Mouse (Mus musculus) embryonic facial prominence, embryonic 10.5 days (tissue): ENCODE data around the gene Syt13. TPM values are rescaled to one million over a fixed set of nuclear protein-coding genes. Genes with fewer than 3 reads are reported as not detected.

Source experiments
- DNase-seq: peaks from one replicate; pipeline ENCODE4 v3.0.0-alpha.2; 2017; ENCODE audit warnings: low spot score
- H3K27ac ChIP-seq: fragments of 300-500 bp; sonication (generic); replicated peaks from 2 replicates; pipeline ENCODE4 v1.5.1; 2016; ENCODE audit warnings: mild to moderate bottlenecking
- H3K27me3 ChIP-seq: fragments of 300-500 bp; sonication (generic); replicated peaks from 2 replicates; pipeline ENCODE4 v1.6.1; 2016; ENCODE audit warnings: low read depth, mild to moderate bottlenecking; ENCODE audit not compliant: poor library complexity, severe bottlenecking
- H3K36me3 ChIP-seq: fragments of 300-500 bp; sonication (generic); replicated peaks from 2 replicates; pipeline ENCODE4 v1.6.1; 2016; ENCODE audit warnings: mild to moderate bottlenecking, moderate library complexity
- H3K4me1 ChIP-seq: fragments of 300-500 bp; sonication (generic); 2 replicates; pipeline ENCODE4 v1.6.1; 2016
- H3K4me3 ChIP-seq: fragments of 300-500 bp; sonication (generic); 2 replicates; pipeline ENCODE4 v1.5.1; 2016; ENCODE audit warnings: mild to moderate bottlenecking, moderate library complexity
- H3K9me3 ChIP-seq: fragments of 300-500 bp; sonication (generic); 2 replicates; pipeline ENCODE4 v1.6.1; 2016; ENCODE audit warnings: mild to moderate bottlenecking
- WGBS: fragments of 180-500 bp; shearing (Covaris S2); methylation state at CpG from one replicate; pipeline ENCODE4 v1.1.7; 2016; 5-methylcytosine and 5-hydroxymethylcytosine counted together
- polyA plus RNA-seq: library from polyadenylated mRNA; unstranded; fragments of >200 nt; fragmentation: Nextera tagmentation; extraction: Ambion mirVana; gene quantifications from 2 replicates; pipeline ENCODE4 v1.2.1, GENCODE M21; 2016

Gene Syt13
- polyA plus RNA-seq, 1 experiment from 2014 or later: 10.2 TPM

DNA sequence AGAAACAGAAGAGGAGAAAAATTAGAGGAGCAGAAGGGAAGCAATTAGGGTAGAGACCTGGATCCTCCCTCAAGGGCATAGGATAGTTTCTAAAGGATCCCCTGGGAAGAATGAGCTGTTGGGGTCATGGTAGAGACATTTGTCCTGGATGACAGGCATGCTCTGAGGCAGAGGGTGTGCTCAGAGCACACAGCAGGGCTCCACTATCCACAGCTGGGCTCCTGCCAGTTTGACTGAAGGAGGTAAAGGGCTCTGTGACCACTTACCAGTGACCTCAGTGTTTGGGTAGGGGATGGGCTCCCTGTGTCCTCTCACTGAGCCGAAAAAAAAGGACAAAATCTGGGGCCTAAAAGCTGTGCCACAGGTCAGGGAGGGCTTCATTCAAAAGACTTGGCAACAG, 34.6 kb downstream of the Syt13 start:
- Histone ChIP-seq H3K36me3 (no peaks in the 10 kb centered on the region), H3K27me3 (peaks cover 16% of the 10 kb centered on the region; the same call in 1 of the 2 replicates), H3K4me3 (no peak overlapping the region), H3K4me1 (peaks cover 35% of the 10 kb centered on the region), H3K27ac (no peak overlapping the region), H3K9me3 (no peaks in the 10 kb centered on the region)
- no peak for DNase-seq
- 28% methylated on average over 1 of the region's 1 CpGs for WGBS

DNA sequence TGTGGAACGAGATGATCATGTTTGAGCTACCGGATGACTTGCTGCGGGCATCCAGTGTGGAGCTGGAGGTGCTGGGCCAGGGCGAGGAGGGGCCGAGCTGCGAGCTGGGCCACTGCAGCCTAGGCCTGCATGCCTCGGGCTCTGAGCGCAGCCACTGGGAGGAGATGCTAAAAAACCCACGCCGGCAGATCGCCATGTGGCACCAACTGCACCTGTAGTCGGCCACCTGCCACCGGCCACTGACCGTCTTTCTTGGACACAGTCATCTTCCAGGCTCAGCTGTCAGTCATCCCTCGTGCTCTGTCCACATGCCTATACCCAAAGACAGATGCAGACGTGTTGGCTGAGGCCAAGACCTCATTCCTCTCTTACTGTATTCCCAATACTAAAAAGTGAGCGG, 38.6 kb downstream of the Syt13 start:
- 91% methylated on average over 17 of the region's 17 CpGs for WGBS
- Histone ChIP-seq H3K9me3 (no peaks in the 10 kb centered on the region), H3K27ac (peak overlapping the region; percentile 30; the same call in 1 of the 2 replicates), H3K4me1 (peaks cover 24% of the 10 kb centered on the region), H3K36me3 (no peaks in the 10 kb centered on the region), H3K27me3 (no peaks in the 10 kb centered on the region), H3K4me3 (no peak overlapping the region)
- DNase-seq: no peak

GRCm38 (mm10) chr2:92954404-92955114, 39.7 kb downstream of the Syt13 start:
- peaks cover 12% of the 10 kb centered on the region for H3K4me1 ChIP-seq
- 39% methylated on average over 11 of the region's 11 CpGs for WGBS
- no peak overlapping the region for H3K27ac ChIP-seq
- no peak overlapping the region for H3K4me3 ChIP-seq
- no peaks in the 10 kb centered on the region for H3K27me3 ChIP-seq
- H3K9me3 ChIP-seq: no peaks in the 10 kb centered on the region
- peak; percentile 74 for DNase-seq
- no peaks in the 10 kb centered on the region for H3K36me3 ChIP-seq

GRCm38 (mm10) chr2:92956943-92957342, 42.0 kb downstream of the Syt13 start:
- H3K4me3 ChIP-seq: no peak overlapping the region
- no peaks in the 10 kb centered on the region for H3K36me3 ChIP-seq
- 84% methylated on average over 2 of the region's 2 CpGs for WGBS
- no peak overlapping the region for H3K27ac ChIP-seq
- DNase-seq: no peak
- peaks cover 4% of the 10 kb centered on the region; the same call in 1 of the 2 replicates for H3K4me1 ChIP-seq
- H3K27me3 ChIP-seq: no peaks in the 10 kb centered on the region
- no peaks in the 10 kb centered on the region for H3K9me3 ChIP-seq

- Histone ChIP-seq H3K27me3 (no peaks in the 10 kb centered on the region), H3K4me3 (no peak overlapping the region), H3K9me3 (no peaks in the 10 kb centered on the region), H3K36me3 (no peaks in the 10 kb centered on the region), H3K27ac (no peak overlapping the region), H3K4me1 (peaks cover 4% of the 10 kb centered on the region; the same call in 1 of the 2 replicates)
- WGBS: 89% methylated on average over 4 of the region's 4 CpGs
- DNase-seq: no peak
These were observed 43.7 kb downstream of the Syt13 start for GRCm38 (mm10) chr2:92958640-92959039.

- H3K27me3 ChIP-seq: 0 out of 2 replicates have a peak, but pooled peaks cover 5% of the 10 kb centered on the region
- H3K4me1 ChIP-seq: peaks cover 22% of the 10 kb centered on the region
- H3K4me3 ChIP-seq: no peak overlapping the region
- no peak for DNase-seq
- WGBS: 94% methylated on average over 1 of the region's 1 CpGs
- H3K36me3 ChIP-seq: peaks cover 6% of the 10 kb centered on the region; the same call in 1 of the 2 replicates
- H3K27ac ChIP-seq: no peak overlapping the region
- H3K9me3 ChIP-seq: no peaks in the 10 kb centered on the region
These were observed 49.4 kb downstream of the Syt13 start for GRCm38 (mm10) chr2:92964345-92964744.

DNA sequence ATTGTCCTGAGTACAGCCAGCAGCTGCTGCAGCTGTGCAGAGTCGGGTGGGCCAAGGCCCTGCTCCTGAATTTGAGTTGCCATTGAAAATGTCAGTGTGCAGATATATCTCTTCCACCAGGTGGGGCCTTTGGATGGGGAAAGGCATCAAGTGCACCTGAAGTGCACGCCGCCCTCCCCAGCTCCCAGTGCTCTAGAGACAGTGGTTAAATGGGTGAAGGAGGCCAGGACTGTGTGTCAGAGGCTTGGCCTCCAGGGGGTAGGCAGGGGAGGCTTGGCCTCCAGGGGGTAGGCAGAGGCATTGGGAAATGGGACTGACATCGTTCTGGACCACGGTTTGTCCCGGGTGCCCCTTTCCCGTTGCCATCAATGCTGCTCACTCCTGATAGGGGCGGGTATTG, 51.4 kb downstream of the Syt13 start:
- WGBS: 52% methylated on average over 8 of the region's 8 CpGs
- Histone ChIP-seq H3K36me3 (peaks cover 13% of the 10 kb centered on the region), H3K27me3 (0 out of 2 replicates have a peak, but pooled peaks cover 5% of the 10 kb centered on the region), H3K4me3 (no peak overlapping the region), H3K4me1 (peaks cover 22% of the 10 kb centered on the region), H3K9me3 (no peaks in the 10 kb centered on the region), H3K27ac (no peak overlapping the region)
- no peak for DNase-seq

DNA sequence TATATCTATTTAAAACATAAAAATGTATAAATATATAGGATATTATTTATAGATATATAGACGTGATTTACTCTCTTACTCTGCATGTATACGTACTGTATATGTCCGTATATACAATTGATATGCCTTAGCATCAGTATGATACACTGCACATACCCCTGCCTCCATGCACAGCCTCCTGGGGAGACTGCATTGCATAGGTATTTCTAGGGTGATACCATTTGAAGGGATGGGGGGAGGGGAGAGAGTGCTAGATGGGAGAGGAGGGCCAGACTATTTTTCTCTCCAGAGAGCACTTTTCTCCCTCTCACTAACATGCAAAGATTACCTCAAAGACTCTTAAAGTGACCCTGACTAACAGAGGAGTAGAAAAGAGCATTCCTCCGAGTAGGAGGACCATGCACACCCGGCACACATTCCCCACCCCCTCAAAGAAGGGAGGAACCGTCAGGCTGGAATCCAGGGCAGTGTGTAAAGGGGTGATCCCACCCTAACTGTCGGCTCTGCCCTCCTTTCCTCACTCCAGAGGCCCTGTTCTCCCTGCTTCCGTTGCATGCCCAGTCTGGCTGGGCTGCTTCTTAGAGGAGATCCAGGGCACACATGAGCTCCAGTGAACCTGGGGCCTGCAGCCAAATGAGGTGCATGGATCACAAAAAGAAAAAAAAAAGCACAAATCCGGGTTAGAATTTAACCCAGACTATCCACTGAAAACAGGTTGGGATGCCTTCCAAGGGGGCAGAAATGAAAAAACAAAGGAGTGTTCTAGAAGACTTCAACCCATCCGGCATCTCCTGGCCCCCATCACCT, 52.3 kb downstream of the Syt13 start:
- 29% methylated on average over 10 of the region's 10 CpGs for whole genome bisulfite sequencing
- Histone ChIP-seq H3K4me3 (no peak overlapping the region), H3K9me3 (no peaks in the 10 kb centered on the region), H3K27me3 (0 out of 2 replicates have a peak, but pooled peaks cover 5% of the 10 kb centered on the region), H3K36me3 (peaks cover 21% of the 10 kb centered on the region), H3K27ac (0 out of 2 replicates have a peak overlapping the region, but pooled peaks have one; percentile 19), H3K4me1 (peaks cover 22% of the 10 kb centered on the region)
- DNase-seq: no peak

- Histone ChIP-seq H3K4me1 (peaks cover 22% of the 10 kb centered on the region), H3K27me3 (0 out of 2 replicates have a peak, but pooled peaks cover 5% of the 10 kb centered on the region), H3K27ac (0 out of 2 replicates have a peak overlapping the region, but pooled peaks have one; percentile 19), H3K4me3 (no peak overlapping the region), H3K36me3 (peaks cover 26% of the 10 kb centered on the region), H3K9me3 (no peaks in the 10 kb centered on the region)
- WGBS: 56% methylated on average over 4 of the region's 4 CpGs
- DNase-seq: no peak
These were observed 52.9 kb downstream of the Syt13 start for GRCm38 (mm10) chr2:92967839-92968166.

GRCm38 (mm10) chr2:92971069-92971468, 56.2 kb downstream of the Syt13 start:
- H3K4me1 ChIP-seq: peaks cover 30% of the 10 kb centered on the region
- no peaks in the 10 kb centered on the region for H3K9me3 ChIP-seq
- H3K4me3 ChIP-seq: no peak overlapping the region
- 0 out of 2 replicates have a peak, but pooled peaks cover 5% of the 10 kb centered on the region for H3K27me3 ChIP-seq
- DNase-seq: no peak
- 89% methylated on average over 9 of the region's 9 CpGs for WGBS
- H3K27ac ChIP-seq: no peak overlapping the region
- H3K36me3 ChIP-seq: peaks cover 59% of the 10 kb centered on the region

GRCm38 (mm10) chr2:92971536-92971935, 56.6 kb downstream of the Syt13 start:
- Histone ChIP-seq H3K4me1 (peaks cover 26% of the 10 kb centered on the region), H3K9me3 (no peaks in the 10 kb centered on the region)

DNA sequence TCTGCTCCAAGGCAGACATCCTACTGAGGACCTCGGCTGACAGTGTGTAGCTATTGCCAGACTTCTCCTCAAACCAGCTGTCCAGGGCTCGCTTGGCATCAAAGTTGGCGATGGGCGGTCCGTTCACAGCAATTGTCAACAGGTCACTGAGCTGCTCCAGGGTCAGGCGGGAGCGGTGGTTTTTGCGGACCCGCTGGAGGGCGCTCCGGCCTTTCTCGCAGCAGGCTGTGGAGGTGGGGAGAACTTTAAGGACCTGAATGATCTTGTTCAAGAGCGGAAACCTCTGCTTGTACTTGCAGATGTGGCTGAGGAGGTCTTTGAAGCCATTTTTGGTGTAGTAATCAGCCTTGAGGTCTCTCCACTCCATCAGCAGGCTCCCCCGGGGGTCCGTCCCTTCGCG, 57.2 kb downstream of the Syt13 start:
- WGBS: 93% methylated on average over 17 of the region's 17 CpGs
- Histone ChIP-seq H3K4me3 (no peak overlapping the region), H3K36me3 (peaks cover 69% of the 10 kb centered on the region)

More at GRCm38 (mm10) chr2:92971536-92971935, 56.6 kb downstream of the Syt13 start:
- no peak overlapping the region for H3K27ac ChIP-seq
- H3K27me3 ChIP-seq: 0 out of 2 replicates have a peak, but pooled peaks cover under 1% of the 10 kb centered on the region
- no peak overlapping the region for H3K4me3 ChIP-seq
- peaks cover 64% of the 10 kb centered on the region for H3K36me3 ChIP-seq
- DNase-seq: no peak
- WGBS: 92% methylated on average over 8 of the region's 8 CpGs

More for the DNA sequence above, 57.2 kb downstream of the Syt13 start:
- Histone ChIP-seq H3K9me3 (no peaks in the 10 kb centered on the region), H3K4me1 (peaks cover 21% of the 10 kb centered on the region), H3K27ac (no peak overlapping the region), H3K27me3 (no peaks in the 10 kb centered on the region)
- no peak for DNase-seq
